Mouse (Mus musculus): ENCODE measurements at regions not wholly inside any gene's neighbourhood (a gene's known extent, or its start where the extent isn't known, plus 50 kb on each side); places are given as distances from the start of the nearest gene placed in this dataset.

GRCm38 (mm10) chr3:99447361-99447760, 207.2 kb downstream of the Tbx15 start:
- peak; percentile 54 for DNase-seq (ENCODE audit: extremely low spot score, low read depth, low spot score)

- DNase-seq (ENCODE audit: extremely low spot score, low read depth, low spot score), result no peak
Observed at GRCm38 (mm10) chr3:99447813-99448212, 207.6 kb downstream of the Tbx15 start.

GRCm38 (mm10) chr3:99459036-99459863, 219.1 kb downstream of the Tbx15 start:
- DNase-seq (ENCODE audit: extremely low spot score, low read depth, low spot score), result no peak

- no peak for DNase-seq (ENCODE audit: extremely low spot score, low read depth, low spot score)
Observed at GRCm38 (mm10) chr3:99499980-99500379, 259.8 kb downstream of the Tbx15 start.

DNA sequence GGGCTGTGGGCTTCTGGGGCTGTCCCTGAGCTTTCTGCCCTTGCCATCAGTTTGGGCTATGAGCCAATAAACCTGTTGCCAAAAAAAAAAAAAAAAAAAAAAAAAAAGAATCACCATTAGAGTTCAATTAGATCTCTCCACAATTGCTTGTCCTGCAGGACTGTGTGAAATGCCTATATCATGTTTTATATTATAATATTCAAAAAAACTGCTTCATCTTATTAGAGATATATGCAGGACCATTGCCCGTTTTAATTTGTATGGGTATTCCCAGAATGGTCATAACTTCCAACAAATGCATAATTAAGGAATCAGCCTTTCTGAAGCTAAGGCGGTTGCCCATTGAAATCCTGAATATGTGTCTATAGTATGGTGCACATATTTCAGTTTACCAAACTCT, 264.6 kb downstream of the Tbx15 start:
- no peak for DNase-seq (ENCODE audit: extremely low spot score, low read depth, low spot score)

DNA sequence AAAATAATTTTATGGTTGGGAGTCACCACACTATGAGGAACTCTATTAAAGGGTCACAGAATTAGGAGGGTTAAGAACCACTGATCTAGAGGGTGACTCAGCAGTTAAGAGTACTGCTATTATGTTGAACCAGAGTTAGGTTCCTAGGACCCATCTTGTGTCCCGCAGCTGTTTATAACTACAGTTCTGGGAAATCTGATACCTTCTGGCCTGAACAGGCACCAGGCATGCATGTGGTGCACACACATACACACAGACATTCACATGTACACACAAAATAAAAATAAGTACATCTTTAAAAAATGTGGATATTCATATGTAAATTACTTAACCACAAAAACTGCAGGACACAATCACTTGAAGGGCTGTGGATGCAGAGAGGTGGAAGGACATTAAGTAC, 272.1 kb downstream of the Tbx15 start:
- DNase-seq (ENCODE audit: extremely low spot score, low read depth, low spot score), result no peak

GRCm38 (mm10) chr3:99512933-99513332, 272.8 kb downstream of the Tbx15 start:
- DNase-seq (ENCODE audit: extremely low spot score, low read depth, low spot score), result no peak

GRCm38 (mm10) chr3:99515751-99516150, 275.6 kb downstream of the Tbx15 start:
- no peak for DNase-seq (ENCODE audit: extremely low spot score, low read depth, low spot score)

- no peak for DNase-seq (ENCODE audit: extremely low spot score, low read depth, low spot score)
Observed at GRCm38 (mm10) chr3:99560917-99561316, 320.7 kb downstream of the Tbx15 start.

GRCm38 (mm10) chr3:99573335-99573976, 311.8 kb upstream of the Spag17 start:
- DNase-seq (ENCODE audit: extremely low spot score, low read depth, low spot score), result peak; percentile 56

DNA sequence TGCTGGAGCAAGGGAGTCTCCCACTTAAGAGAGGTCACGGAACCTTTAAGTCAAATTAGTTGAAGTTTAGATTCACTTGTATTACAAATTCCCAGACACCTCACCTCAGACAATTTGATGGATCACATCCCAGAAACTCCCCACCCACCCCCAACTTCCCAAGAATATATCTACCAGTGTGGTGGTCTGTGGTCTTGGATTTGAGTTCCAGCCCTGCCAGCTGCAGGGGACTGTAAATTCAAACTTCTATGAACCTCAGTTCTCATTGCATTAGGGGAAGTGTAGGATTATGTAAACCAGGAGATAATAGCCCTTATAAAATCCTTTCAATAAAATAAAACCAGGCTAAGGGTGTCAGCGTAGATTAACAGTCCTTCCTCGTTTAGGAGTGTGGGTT, 311.2 kb upstream of the Spag17 start:
- peak; percentile 31 for DNase-seq (ENCODE audit: extremely low spot score, low read depth, low spot score)

GRCm38 (mm10) chr3:99602679-99603078, 282.5 kb upstream of the Spag17 start:
- DNase-seq (ENCODE audit: extremely low spot score, low read depth, low spot score), result peak; percentile 14

- no peak for DNase-seq (ENCODE audit: extremely low spot score, low read depth, low spot score)
Observed at GRCm38 (mm10) chr3:99632309-99632708, 252.9 kb upstream of the Spag17 start.

DNA sequence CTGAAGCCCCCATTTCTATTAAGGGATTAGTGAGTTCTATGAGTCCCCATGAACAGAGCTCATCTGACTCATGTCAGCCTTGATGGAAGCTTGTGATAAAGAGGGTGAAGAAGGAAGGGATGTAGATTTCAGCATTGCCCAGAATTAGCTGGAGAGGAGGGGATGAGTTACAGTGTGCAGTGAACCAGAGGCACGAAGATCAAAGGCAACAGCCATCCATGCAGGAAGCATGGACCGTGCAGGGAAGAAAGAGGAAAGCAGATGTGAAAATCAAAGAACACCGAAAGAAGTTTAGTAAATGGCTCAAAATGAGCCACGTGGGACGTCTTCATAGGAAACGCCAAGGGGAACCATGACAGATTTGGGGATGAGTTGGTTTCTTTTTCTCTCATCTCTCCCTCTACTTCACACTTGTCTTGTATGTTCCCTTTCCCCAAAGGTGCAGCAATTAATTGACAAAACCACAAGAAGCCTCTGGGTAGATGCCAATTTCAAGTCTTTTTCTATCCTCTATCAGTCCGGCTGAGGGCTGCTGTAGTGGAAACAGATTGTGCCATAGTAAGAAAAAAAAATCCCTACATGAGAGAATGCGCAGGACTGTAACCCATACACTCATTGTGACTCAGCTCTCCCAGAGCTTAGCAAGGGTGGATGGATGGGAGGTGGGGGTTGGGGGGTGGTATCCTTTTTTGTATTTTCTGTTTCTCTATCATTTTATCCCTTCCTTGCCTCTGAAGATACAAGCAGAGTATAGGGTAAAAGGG, 243.7 kb upstream of the Spag17 start:
- DNase-seq (ENCODE audit: extremely low spot score, low read depth, low spot score), result no peak

DNA sequence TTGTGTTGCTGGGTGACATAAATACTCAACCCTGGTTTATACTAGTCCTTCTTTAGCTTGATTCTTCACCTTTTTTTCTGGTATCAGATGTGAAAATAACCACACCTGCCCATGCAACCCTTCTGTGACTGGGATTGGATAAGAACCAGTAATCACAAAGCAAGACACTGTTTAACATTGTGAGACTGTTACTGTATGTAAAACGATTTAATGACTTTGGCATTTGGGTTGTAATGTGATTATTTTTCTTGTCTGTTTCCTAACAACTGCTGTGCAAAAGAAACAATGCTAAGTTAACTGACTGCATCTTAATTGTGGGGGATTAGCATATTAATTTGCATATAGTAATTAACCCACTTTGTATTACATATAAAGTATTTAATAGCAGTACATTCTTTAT, 240.3 kb upstream of the Spag17 start:
- DNase-seq (ENCODE audit: extremely low spot score, low read depth, low spot score), result no peak

- no peak for DNase-seq (ENCODE audit: extremely low spot score, low read depth, low spot score)
Observed at GRCm38 (mm10) chr3:99645318-99645717, 239.9 kb upstream of the Spag17 start.

DNA sequence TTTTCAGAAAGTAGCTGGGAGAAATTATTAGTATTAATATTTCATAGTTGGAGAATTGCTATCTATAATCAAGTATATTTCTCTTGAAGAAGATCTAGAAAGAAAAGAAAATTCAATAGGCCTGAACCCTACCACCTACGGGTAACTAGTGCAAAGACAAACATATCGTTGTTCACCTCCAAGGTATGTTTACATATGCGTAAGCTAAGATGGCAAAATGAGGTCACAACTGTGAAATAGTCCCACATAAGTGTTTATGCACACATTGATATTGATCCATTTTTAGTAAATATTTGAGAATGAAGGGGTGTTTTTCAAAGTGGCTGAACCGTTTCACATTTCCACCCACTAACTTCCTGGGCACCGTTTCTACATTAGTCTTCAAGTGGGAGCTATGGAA, 227.6 kb upstream of the Spag17 start:
- no peak for DNase-seq (ENCODE audit: extremely low spot score, low read depth, low spot score)

GRCm38 (mm10) chr3:99663783-99664182, 221.4 kb upstream of the Spag17 start:
- peak; percentile 90 for DNase-seq (ENCODE audit: extremely low spot score, low read depth, low spot score)

DNA sequence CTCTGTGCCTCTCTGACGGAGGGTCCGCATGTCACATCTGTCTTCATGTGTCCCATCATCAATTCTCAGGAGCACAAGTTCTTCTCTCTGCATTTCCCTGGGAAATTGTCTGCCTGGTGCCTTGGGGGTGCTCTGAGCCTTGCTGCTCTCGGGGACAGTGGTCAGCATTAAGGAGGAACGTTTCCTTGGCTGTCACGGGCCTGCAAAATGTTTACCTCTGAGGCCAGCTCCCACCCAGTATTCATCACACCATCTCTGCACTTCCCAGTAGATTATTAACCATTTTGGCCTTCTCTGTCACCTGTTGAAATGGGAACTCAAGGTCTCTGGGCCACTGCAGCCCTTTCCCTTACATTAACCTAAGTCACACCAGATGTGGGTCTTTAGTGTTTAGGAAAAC, 219.8 kb upstream of the Spag17 start:
- no peak for DNase-seq (ENCODE audit: extremely low spot score, low read depth, low spot score)

DNA sequence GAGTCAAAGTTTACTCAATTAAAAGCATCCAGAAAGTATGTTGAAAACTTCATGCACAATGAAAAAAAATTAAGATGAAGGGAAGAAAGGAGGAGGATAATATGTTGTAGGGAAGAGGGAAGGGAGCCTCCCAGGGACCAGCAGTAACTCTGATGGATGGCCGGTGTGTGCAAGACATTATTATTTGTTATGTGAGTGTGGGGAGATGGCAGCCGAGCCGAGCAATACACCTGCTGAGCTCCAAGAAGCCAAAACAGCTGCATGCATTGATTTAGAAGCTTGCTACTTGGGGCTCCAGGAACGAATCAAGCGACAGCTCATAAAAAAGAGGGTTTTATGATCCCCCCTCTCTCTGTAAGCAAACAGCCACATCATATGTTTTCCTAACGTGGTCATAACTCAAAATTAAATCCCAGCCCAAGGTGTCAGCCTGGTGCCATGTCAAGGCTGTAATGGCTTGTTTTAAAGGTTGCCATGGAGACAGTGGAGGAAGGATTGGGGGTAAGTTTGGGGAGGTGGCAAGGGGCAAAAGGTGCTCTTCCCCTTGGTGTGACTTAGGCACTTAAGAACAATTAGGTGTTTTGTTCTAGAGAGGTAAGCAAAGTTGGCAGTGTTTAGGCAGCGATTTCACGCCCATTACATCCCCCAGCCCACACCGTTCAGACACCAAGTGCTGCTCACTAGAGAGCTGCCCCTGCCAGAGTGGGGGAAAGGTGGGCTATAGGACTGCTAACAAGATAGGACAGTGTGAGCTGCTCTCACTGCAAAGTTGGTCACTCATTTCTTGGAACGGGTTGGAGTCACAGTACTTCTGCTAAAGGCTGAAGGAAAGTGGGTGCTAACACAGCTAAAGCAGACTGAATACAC, 219.1 kb upstream of the Spag17 start:
- peak; percentile 98 for DNase-seq (ENCODE audit: extremely low spot score, low read depth, low spot score)

DNA sequence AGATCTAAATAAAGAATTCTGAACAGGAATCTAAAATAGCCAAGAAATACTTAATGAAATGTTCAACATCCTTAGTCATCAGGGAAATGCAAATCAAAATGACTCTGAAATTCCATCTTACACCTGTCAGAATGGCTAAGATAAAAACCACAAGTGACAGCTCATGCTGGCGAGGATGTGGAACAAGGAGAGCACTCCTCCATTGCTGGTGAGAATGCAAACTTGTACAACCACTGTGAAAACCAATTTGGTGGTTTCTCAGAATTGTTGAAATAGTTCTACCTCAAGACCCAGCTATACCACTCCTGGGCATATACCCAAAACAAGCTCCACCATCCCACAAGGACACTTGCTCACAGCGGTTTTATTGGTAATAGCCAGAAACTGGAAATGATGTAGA, 211.1 kb upstream of the Spag17 start:
- no peak for DNase-seq (ENCODE audit: extremely low spot score, low read depth, low spot score)
